Mouse (Mus musculus) embryo, embryonic 11.5 days (tissue): ENCODE measurements at regions not wholly inside any gene's neighbourhood (a gene's known extent, or its start where the extent isn't known, plus 50 kb on each side); places are given as distances from the start of the nearest gene placed in this dataset.

ENCODE experiments used
- DNase-seq: peaks from one replicate; pipeline ENCODE4 v3.0.0-alpha.2; 2012; ENCODE audit warnings: low read depth, low spot score

GRCm38 (mm10) chr14:79854216-79854615 is 83.1 kb upstream of the Pcdh8 start:
- DNase-seq, result no peak

- no peak for DNase-seq
Observed at GRCm38 (mm10) chr14:79852683-79853082, 81.6 kb upstream of the Pcdh8 start.

- no peak for DNase-seq
Observed at GRCm38 (mm10) chr14:79851795-79852194, 80.7 kb upstream of the Pcdh8 start.

- DNase-seq, result no peak
Observed at GRCm38 (mm10) chr14:79851231-79851630, 80.1 kb upstream of the Pcdh8 start.

- DNase-seq, result no peak
Observed at GRCm38 (mm10) chr14:79849617-79850435, 78.7 kb upstream of the Pcdh8 start.

GRCm38 (mm10) chr14:79848116-79848515 is 77.0 kb upstream of the Pcdh8 start:
- no peak for DNase-seq

- DNase-seq, result no peak
Observed at GRCm38 (mm10) chr14:79844306-79844705, 73.2 kb upstream of the Pcdh8 start.

- DNase-seq, result no peak
Observed at GRCm38 (mm10) chr14:79843135-79843550, 72.0 kb upstream of the Pcdh8 start.

GRCm38 (mm10) chr14:79842734-79843133 is 71.6 kb upstream of the Pcdh8 start:
- DNase-seq, result no peak

- DNase-seq, result no peak
Observed at GRCm38 (mm10) chr14:79837101-79837500, 66.0 kb upstream of the Pcdh8 start.

- DNase-seq, result no peak
Observed at GRCm38 (mm10) chr14:79836186-79836585, 65.1 kb upstream of the Pcdh8 start.

- DNase-seq, result no peak
Observed at GRCm38 (mm10) chr14:79824670-79825446, 53.7 kb upstream of the Pcdh8 start.

- no peak for DNase-seq
Observed at GRCm38 (mm10) chr14:79822453-79823117, 51.5 kb upstream of the Pcdh8 start.

GRCm38 (mm10) chr14:79822011-79822435 is 50.9 kb upstream of the Pcdh8 start:
- DNase-seq, result no peak

GRCm38 (mm10) chr14:79821352-79822010 is 50.4 kb upstream of the Pcdh8 start:
- DNase-seq, result no peak
